Mouse (Mus musculus): ENCODE results near the gene Fam110a. TPM values are rescaled to one million over a fixed set of nuclear protein-coding genes. Genes with fewer than 3 reads are reported as not detected.

Fam110a gene
- total RNA-seq, 2 experiments from 2014 or later, result 7.5 to 8.9 TPM

DNA sequence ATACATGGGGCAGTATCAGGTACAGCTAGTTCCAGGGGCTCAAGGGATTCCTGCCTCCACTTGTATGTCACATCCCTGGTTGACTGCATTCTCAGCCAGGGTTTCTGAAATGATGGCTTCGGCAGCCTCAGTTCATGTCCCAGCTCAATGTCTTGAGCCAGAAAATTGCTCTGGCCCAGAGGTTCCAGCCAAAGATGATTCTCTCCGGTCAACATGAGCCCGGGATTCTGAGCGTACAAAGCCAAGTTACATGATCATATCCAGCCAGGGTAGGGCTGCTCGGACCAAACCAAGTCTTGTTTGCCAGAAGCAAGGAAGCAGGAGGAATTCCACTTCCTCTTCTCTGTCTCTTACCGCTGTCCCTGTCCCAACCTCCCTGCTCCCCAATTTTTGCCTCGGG lies 31.7 kb downstream of the Fam110a start:
- no peak for DNase-seq (ENCODE audit: low spot score in 2 of 2)
- intact Hi-C loops (cut with DNase I), result no loop called here

DNA sequence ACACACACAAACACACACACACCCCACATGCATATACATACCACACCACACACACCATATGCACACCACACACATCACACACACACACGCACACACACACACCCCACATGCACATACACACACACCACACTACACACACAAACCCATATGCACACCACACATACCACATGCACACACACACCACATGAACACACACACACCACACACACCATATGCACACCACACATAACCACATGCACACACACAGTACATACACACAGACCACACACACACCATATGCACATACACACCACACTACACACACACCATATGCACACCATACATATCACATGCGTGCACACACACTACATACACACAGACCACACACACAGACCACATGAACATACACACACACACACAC lies 32.4 kb downstream of the Fam110a start:
- intact Hi-C loops (cut with DNase I), result no loop called here
- no peak for DNase-seq (ENCODE audit: low spot score in 2 of 2)

DNA sequence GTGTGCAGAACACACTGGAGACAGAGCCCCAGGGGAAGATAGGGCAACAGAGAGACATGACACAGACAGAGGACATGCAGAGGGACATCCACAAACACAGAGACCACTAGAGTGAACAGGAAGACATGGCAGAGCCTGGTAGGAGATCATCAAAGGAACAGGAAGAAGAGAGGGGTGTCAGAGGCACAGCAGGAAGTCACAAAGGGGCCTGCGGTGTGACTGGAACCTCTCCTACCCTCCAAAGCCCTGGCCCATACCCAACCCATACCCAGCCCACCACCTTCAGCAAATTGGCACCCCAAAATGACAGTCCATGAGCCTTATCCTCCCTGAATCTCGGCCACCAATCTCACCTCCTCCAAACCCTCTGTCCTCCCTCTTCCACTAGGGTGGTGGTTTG lies 35.9 kb downstream of the Fam110a start:
- intact Hi-C loops (cut with DNase I), result loop anchor here (5.0 kb wide), 1 partner anchor 48 kb away; no protein-coding TSS in a partner anchor
- DNase-seq (ENCODE audit: low spot score in 2 of 2), result no peak

DNA sequence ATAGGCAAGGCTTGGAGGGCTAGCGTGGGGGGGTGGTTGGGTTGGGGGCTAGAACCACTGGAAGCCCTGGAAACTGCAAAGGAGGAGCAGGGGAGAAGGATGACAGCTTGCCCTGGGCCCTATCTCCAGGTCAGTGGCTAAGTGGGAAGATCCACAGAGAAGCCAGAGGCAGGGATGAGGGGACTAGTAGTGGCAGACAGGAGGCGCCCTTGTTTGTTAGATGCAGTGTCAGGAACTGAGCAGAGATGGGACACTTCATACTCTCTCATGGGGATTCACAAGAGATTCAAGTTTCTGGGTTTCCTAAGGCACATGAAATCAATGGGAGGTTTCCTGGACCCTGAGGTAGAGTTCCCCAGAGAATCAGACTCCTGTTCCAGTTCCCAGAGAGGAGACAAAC lies 38.8 kb downstream of the Fam110a start:
- intact Hi-C loops (cut with DNase I), result loop anchor here (5.0 kb wide), 1 partner anchor 51 kb away; no protein-coding TSS in a partner anchor
- DNase-seq (ENCODE audit: low spot score in 2 of 2), result no peak

DNA sequence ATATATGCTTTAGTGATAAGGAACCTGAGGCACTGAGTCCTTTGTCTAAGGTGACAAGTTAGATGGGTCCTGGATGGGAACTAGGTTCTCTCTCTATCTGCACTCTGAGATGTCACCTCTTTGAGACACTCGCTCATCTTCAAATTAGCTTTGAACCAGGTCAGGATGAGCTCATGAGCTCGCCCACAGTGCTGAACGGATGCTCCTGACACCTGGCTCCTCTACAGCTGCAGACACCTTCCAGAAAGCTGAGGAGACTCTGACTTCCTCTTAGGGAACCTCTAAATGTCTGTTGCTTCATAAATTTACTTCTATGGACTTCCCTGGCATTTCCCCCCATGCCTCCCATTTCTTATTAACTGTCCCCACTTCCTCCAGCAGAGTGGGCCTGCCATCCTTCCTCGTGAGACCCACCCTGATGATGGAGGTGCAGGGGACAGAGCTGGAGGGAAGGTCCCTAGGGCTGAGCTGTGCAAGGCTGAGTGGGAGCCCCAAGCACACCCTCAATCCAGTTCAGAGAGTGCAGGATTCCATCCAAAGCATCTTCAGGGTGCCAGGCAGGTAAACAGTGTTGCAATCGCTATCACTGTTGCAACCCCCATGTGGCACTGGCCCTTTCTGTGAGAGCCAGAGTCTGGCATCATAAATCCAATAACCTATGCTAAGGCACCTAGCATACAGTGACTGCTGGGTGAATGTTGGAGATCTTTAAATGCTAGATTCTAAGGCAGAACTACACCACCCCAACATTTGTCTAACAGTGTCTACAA lies 40.2 kb downstream of the Fam110a start:
- no peak for DNase-seq (ENCODE audit: low spot score in 2 of 2)
- intact Hi-C loops (cut with DNase I), result loop anchor here (5.0 kb wide), 1 partner anchor 52 kb away; no protein-coding TSS in a partner anchor

DNA sequence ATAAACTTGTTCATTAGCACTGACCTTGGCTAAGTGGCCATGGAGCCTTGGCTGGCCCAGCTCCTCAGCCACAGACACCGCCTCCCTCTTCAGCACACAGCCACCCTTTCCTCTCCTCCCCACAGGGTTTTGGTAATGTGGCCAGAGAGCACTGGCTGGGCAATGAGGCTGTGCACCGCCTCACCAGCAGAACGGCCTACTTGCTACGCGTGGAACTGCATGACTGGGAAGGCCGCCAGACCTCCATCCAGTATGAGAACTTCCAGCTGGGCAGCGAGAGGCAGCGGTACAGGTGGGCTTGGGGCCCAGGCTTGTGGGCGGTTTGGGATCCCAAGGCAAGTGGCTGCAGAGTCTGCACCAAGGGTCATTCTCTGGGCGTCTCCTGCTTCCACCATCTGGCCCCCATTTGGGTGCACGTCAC lies 41.2 kb downstream of the Fam110a start:
- no peak for DNase-seq (ENCODE audit: low spot score in 2 of 2)
- intact Hi-C loops (cut with DNase I), result no loop called here

DNA sequence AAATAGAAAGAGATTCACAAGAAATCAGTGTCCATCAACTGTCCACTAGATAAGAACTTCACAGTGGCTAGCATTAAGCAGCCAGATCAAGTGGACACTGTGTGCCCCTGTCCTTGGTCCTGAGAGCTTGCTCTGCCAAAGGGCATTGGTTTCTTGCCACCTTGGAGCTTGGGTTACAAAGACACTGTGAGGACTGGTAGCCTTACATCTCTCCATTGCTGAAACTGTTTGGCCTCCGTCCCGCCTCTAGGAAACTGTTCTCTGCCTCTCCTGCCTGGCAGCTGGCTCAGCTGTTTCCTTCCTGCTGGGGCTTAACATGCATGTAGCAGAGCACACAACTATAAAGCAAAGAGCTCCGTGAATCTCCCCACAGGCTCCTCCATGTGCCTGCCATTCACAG lies 42.1 kb downstream of the Fam110a start:
- DNase-seq (ENCODE audit: low spot score in 2 of 2), result no peak
- intact Hi-C loops (cut with DNase I), result no loop called here

DNA sequence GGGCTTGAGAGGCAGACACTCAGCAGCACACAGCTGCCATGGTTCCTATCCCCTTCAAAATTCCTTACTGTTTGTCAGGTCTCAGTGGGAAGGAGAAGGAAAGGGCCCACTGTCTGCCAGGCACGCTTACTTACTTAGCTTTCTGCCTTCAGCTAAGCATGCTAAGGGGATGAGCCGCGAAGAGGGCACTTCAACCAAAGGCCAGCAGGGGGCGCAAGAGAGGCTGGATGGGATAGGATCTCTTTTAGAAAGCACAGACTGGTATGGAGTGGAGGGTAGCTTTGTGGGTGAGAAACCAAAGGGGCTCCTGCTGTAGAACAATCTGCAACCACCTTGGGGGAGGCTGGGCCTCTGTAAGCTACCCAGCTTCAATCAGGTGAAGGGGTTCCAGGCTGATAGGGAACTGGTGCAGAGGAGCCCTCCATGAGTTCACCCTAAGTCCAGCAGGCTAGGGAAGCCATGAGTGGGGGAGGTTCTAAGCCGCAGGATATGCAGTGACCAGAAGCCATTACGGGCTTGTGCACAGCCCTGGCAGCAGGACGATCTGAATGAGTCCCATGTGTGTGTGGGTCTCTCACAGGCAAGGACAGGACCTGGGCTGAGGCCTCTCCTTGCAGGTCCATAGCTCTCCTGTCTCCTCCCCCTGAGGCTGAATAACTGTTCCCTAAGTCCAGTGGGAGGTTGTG lies 49.5 kb downstream of the Fam110a start:
- intact Hi-C loops (cut with DNase I), result loop anchor here (2.0 kb wide), 1 partner anchor 54 kb away; no protein-coding TSS in a partner anchor
- DNase-seq (ENCODE audit: low spot score in 2 of 2), result peak; percentile 62 to 68

DNA sequence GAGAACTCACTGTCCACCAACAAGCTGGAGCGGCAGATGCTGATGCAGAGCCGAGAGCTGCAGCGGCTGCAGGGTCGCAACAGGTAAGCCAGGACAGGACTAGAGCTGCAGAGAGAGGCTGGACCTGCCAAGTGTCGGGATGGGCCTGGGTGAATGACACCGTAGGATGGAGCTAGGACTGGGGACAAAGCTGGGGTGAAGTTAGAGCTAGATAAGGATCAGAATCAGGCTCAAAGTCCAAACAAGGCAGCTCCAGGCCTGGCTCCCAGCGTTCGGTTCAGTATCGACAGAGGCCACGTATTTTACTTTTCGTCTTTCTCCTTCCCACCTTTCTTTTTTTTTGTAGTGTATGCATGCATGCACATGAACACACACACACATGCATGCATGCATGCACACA lies 52.9 kb downstream of the Fam110a start:
- DNase-seq (ENCODE audit: low spot score in 2 of 2), result no peak
- intact Hi-C loops (cut with DNase I), result no loop called here

DNA sequence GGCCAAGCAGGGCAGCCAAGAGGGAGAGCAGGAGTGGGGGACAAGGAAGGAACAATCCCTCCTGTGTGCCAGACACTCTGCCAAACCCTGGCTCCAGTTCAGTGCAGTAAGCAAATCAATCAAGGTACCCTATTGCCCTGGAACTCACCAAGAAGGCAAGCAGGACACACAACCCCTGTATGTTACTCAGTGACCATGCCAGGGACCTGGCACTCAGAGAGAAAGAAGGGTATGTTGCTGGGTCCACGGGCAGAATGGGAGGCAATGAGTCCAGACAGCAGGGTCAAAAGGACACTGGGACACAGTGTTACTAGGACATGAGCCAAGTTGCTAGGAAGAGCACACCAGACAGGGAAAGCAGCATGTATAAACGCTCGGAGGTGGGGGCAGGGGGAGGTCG lies 54.3 kb downstream of the Fam110a start:
- no peak for DNase-seq (ENCODE audit: low spot score in 2 of 2)
- intact Hi-C loops (cut with DNase I), result no loop called here

DNA sequence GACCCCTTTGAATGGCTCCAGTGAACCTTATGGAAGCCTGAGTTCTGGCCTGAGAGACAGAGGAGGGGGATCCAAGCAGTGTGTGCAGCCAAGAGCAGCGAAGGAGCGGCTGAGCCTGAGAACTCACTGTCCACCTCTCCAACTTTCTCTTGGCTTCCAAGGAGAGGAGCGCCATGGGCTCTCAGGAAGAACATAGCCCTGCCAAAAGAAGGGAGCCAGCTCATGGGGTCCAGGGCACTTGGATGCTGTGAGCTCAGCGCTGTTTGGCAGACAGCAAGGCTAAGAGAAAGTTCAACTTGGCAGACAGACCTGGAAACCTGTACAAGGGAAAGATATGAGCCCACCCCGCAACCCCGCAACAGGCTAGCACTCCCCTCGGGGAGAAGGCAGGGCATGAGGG lies 55.7 kb downstream of the Fam110a start:
- no peak for DNase-seq (ENCODE audit: low spot score in 2 of 2)
- intact Hi-C loops (cut with DNase I), result no loop called here

DNA sequence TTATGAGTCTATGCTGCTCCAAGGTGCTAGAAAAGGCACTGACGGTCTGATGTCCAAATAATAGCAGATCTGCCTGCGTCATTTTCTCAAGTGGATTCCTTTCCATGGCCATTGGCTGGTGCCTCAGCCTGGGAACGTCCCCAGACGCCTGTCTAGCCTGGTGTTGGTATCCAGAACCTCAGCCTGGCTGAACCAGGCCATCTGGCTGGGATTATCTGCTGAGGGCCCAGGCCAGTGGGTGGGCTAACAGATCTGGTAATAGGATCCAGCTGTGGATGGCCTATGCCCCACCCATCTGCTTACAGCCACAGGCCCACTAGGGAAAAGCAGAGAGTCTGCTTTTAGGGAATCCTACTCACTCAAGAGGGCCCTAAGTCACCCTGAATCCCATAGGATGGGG lies 58.4 kb downstream of the Fam110a start:
- intact Hi-C loops (cut with DNase I), result no loop called here
- DNase-seq (ENCODE audit: low spot score in 2 of 2), result no peak

DNA sequence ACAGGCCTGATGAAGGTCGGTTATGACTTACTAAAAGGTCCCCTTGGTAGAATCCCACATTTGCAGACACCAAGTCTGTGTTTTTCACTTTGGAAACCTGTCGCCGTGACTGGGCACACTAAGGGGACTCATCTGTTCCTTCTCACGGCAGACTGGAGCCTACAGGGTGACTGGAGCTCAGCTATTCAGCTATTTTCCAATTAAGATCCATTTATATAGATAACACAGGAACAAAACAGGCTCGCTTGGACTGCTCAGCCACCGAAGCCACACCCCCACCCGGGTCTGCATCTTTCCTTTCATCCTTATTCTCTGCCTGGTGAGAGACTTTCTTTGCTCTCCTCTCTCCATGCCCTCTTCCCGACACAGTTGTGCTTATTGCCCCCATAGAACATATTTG lies 59.0 kb downstream of the Fam110a start:
- DNase-seq (ENCODE audit: low spot score in 2 of 2), result no peak
- intact Hi-C loops (cut with DNase I), result no loop called here

Small RNA genes within 50 kb of the gene (microRNA-seq; reads per million reads assigned to microRNA genes)
- gene Mir1953, result not detected

Other genes starting within 250 kb of the Fam110a start
- gene Psmf1, start 236.0 kb downstream of the Fam110a start, total RNA-seq (2021), result 10 to 100 TPM; 40.3 to 46.7 TPM
- gene Rspo4, start 137.3 kb downstream of the Fam110a start, total RNA-seq (2021), result not detected
- under 1 TPM in 1 of 2 experiments, not detected in 1; 0.16 TPM for gene Angpt4, start 69.0 kb downstream of the Fam110a start, total RNA-seq (2021)
- gene Slc52a3, start 16.3 kb upstream of the Fam110a start, total RNA-seq (2021), result 1 to 10 TPM; 2.2 to 3.2 TPM
- 10 to 100 TPM; 14.5 to 18.5 TPM for gene Scrt2, start 101.3 kb upstream of the Fam110a start, total RNA-seq (2021)
- 10 to 100 TPM; 91.1 to 94.2 TPM for gene Srxn1, start 125.3 kb upstream of the Fam110a start, total RNA-seq (2021)
- gene Tcf15, start 163.3 kb upstream of the Fam110a start, total RNA-seq (2021), result 1 to 10 TPM in 1 of 2 experiments, under 1 TPM in 1; 0.89 to 1.4 TPM
- 100 to 1,000 TPM in 1 of 2 experiments, 10 to 100 TPM in 1; 96.2 to 111 TPM for gene Csnk2a1, start 246.6 kb upstream of the Fam110a start, total RNA-seq (2021)